Mouse (Mus musculus) testis, adult 2 months (tissue): ENCODE measurements around the gene Zmynd12. TPM values are rescaled to one million over a fixed set of nuclear protein-coding genes. Genes with fewer than 3 reads are reported as not detected.

Source experiments
- H3K27ac ChIP-seq: fragments of 200-500 bp; 2 replicates; pipeline ENCODE4 v1.5.1; 2012; ENCODE audit warnings: low read depth, low read length; ENCODE audit not compliant: control insufficient read depth, insufficient read depth
- H3K27me3 ChIP-seq: fragments of 200-500 bp; 2 replicates; pipeline ENCODE4 v1.6.1; 2012; ENCODE audit warnings: mild to moderate bottlenecking, low read length, moderate library complexity; ENCODE audit not compliant: control insufficient read depth, insufficient read depth
- H3K36me3 ChIP-seq: fragments of 200-500 bp; 2 replicates; pipeline ENCODE4 v1.6.1; 2012; ENCODE audit warnings: mild to moderate bottlenecking, low read length; ENCODE audit not compliant: control insufficient read depth, insufficient read depth
- H3K4me1 ChIP-seq: fragments of 200-500 bp; 2 replicates; pipeline ENCODE4 v1.6.1; 2012; ENCODE audit warnings: low read length; ENCODE audit not compliant: control insufficient read depth, insufficient read depth
- H3K4me3 ChIP-seq: fragments of 200-500 bp; 2 replicates; pipeline ENCODE4 v1.5.1; 2012; ENCODE audit warnings: low read depth, mild to moderate bottlenecking, low read length, moderate library complexity, mixed read lengths; ENCODE audit not compliant: control insufficient read depth
- CTCF ChIP-seq: fragments of 200-500 bp; IDR thresholded peaks from 2 replicates; pipeline ENCODE4 v1.5.1; 2012; ENCODE audit warnings: low read depth, mild to moderate bottlenecking, inconsistent platforms, low read length, moderate library complexity; ENCODE audit not compliant: control insufficient read depth, insufficient read depth, insufficient replicate concordance
- POLR2A ChIP-seq: fragments of 200-500 bp; IDR thresholded peaks from 2 replicates; pipeline ENCODE4 v1.6.1; 2012; ENCODE audit warnings: low read depth, mild to moderate bottlenecking, inconsistent platforms, low read length, moderate library complexity; ENCODE audit not compliant: control insufficient read depth
- polyA plus RNA-seq: library from polyadenylated mRNA; depleted of rRNA; stranded (reverse); fragments of >200 nt; gene quantifications from 2 replicates; pipeline ENCODE4 v1.2.3, GENCODE M21; 2012

Gene Zmynd12
- polyA plus RNA-seq, 1 experiment: 89.5 TPM

DNA sequence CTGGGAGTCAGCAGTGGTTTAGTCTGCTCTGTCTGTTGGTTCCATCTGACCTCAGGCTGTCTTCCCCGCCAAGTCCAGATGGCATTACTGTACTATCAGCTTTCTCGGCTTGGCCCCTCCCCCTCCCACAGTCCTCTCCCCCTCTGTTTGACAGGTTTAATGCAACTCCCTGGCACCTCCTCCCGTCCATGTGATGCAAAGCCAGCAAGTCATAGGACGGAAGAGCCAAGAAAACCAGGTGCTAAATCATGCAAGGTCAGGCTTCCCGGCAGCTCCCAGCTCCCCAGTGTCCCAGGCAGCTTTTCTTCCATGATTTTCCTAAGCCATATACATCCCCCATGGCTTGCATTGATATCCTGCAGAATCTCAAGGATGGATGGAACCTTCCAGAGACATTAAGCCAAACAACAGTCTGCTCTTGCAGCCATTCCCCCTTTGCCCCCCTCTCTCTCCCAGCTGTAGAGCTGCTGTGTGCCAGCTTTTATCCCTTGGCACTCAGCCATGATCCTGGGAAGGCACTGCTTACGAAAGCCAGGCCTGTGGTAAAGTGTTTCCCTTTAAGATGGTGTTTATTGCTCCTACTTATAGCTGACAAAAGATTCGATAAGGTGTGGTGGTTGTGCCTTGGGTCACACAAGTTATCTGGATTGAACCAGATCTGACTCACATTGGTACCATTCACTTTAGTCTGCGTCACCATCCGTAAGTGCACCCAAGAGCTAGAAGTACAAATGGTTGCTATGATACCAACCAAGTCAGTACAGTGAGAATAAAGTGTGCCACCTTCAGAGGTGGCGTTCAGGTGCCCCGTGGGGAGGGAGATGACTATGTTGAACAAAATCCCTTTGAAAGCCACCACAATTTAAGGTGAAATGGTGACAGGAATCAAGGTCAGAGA lies 40.5 kb downstream of the Zmynd12 start:
- Histone ChIP-seq H3K4me1 (peaks cover 4% of the 10 kb centered on the region), H3K4me3 (no peak overlapping the region), H3K36me3 (no peaks in the 10 kb centered on the region), H3K27ac (no peak overlapping the region), H3K27me3 (no peaks in the 10 kb centered on the region)
- TF ChIP-seq POLR2A: no peak

DNA sequence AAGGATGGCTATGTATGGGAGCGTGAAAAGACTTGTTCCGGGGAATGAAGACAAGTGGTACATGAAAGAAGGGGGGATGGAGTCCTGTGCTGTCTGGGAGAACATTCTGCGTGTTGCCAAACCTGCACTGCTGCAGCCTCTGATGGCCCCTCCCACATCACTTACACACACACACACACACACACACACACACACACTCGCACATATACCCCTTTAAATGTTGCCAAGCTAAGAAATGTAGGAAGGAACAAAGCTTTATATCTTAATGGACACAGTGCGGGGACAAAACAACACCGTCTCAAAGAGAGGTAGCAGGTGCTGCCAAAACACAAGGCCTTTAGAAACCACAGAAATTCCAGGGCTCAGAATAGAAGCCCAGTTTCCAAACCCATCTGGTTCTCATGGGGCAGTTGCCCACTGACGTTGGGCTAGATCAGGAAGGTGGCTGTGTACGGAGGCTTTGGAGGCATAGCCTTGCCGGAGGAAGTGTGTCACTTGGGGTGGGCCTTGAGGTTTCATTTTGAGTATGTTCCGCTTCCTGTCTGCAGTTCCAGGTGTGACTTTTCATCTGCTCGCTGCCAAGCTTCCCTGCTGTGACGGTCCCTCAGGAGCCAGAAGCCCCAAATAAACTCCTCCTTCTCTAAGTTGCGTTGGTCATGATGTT lies 41.3 kb downstream of the Zmynd12 start:
- no peak overlapping the region for H3K27ac ChIP-seq

GRCm38 (mm10) chr4:119465841-119466240 lies 43.2 kb downstream of the Zmynd12 start:
- no peak for TF ChIP-seq CTCF
- TF ChIP-seq POLR2A: no peak
- Histone ChIP-seq H3K27me3 (no peaks in the 10 kb centered on the region), H3K36me3 (no peaks in the 10 kb centered on the region), H3K4me1 (peaks cover under 1% of the 10 kb centered on the region; the same call in 1 of the 2 replicates), H3K4me3 (no peak overlapping the region), H3K27ac (no peak overlapping the region)

More for the DNA sequence above, 41.3 kb downstream of the Zmynd12 start:
- Histone ChIP-seq H3K36me3 (no peaks in the 10 kb centered on the region), H3K4me1 (peaks cover 4% of the 10 kb centered on the region), H3K27me3 (no peaks in the 10 kb centered on the region), H3K4me3 (no peak overlapping the region)
- TF ChIP-seq POLR2A: no peak
- TF ChIP-seq CTCF: no peak

DNA sequence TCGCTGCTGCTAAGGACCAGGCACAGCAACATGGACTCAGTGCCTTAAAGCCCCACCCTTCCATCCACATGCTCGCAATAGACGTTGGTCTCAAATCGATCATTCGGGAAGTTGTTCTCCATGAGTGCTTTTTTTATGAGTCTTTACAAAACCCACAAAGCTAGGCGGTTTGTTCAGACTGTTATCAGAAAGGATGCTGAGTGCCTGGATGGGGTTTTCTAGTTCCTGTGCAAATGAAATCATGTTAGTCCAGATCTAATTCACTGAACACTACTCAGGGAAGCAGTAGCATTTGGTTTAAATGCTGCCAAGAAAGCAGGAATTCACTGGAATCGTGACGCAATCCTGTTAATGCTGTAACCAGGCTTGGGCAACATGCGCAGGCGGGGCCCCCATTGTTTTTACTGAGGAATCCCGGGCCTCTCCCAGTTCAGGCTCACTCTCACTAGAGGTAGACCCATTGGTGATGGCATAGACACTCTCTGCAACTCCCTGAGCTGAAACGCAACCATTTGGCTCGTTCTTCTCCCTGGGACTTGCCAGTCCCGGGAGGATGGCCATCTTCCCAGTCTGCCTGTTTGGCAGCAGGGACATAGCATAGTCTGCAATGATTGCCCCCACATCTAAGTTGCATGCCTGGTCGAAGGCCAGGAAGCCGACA lies 45.2 kb downstream of the Zmynd12 start:
- H3K4me3 ChIP-seq: no peak overlapping the region
- H3K27ac ChIP-seq: no peak overlapping the region
- no peaks in the 10 kb centered on the region for H3K27me3 ChIP-seq
- H3K4me1 ChIP-seq: no peaks in the 10 kb centered on the region
- no peak for TF ChIP-seq CTCF
- no peaks in the 10 kb centered on the region for H3K36me3 ChIP-seq

- Histone ChIP-seq H3K27me3 (no peaks in the 10 kb centered on the region), H3K4me1 (peaks cover 5% of the 10 kb centered on the region; the same call in 1 of the 2 replicates), H3K4me3 (no peak overlapping the region), H3K27ac (no peak overlapping the region), H3K36me3 (no peaks in the 10 kb centered on the region)
- no peak for TF ChIP-seq CTCF
- no peak for TF ChIP-seq POLR2A
These were observed 49.9 kb downstream of the Zmynd12 start for GRCm38 (mm10) chr4:119472545-119472944.

DNA sequence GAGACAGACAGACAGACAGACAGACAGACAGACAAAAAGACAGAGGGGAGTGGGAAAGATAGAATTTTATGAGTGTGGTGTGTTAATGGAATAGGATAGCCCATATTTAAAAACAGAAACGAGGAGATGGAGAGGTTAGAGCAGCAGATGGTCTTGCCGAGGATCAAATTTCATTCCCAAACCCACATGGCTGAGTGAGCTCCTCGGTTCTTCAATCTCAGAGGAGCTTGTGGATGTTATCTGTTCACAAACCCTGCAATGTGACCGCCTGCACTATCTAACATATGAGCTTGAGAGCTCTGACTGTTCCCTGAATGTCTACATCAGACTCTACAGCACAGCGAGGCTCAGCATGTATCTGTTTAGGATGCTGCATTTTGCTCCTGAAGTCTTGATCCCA lies 50.5 kb downstream of the Zmynd12 start:
- H3K4me1 ChIP-seq: peaks cover 5% of the 10 kb centered on the region; the same call in 1 of the 2 replicates
- no peaks in the 10 kb centered on the region for H3K27me3 ChIP-seq
- no peak overlapping the region for H3K4me3 ChIP-seq
- no peak for TF ChIP-seq POLR2A
- TF ChIP-seq CTCF: no peak
- H3K27ac ChIP-seq: no peak overlapping the region
- H3K36me3 ChIP-seq: no peaks in the 10 kb centered on the region

- Histone ChIP-seq H3K4me1 (no peaks in the 10 kb centered on the region), H3K27me3 (no peaks in the 10 kb centered on the region), H3K36me3 (no peaks in the 10 kb centered on the region), H3K4me3 (no peak overlapping the region), H3K27ac (no peak overlapping the region)
- TF ChIP-seq POLR2A (no peak), CTCF (no peak)
These were observed 60.4 kb downstream of the Zmynd12 start for GRCm38 (mm10) chr4:119483051-119483450.
